Mouse (Mus musculus) heart, embryonic 15.5 days (tissue): Measurements from ENCODE around the gene Hacd2. TPM values are rescaled to one million over a fixed set of nuclear protein-coding genes. Genes with fewer than 3 reads are reported as not detected.

Experiments used
- ATAC-seq: fragments of 200-750 bp; cut with Nextera tagmentation; replicated peaks from 2 replicates; pipeline ENCODE4 v1.8.0; 2017; ENCODE audit warnings: low read depth, moderate TSS enrichment; ENCODE audit not compliant: insufficient number of reproducible peaks, insufficient read depth, low FRiP score
- H3K27ac ChIP-seq: fragments of 300-500 bp; sonication (generic); 2 replicates; pipeline ENCODE4 v1.5.1; 2015; ENCODE audit warnings: mild to moderate bottlenecking, inconsistent platforms
- H3K27me3 ChIP-seq: fragments of 300-500 bp; sonication (generic); 2 replicates; pipeline ENCODE4 v1.6.1; 2015; ENCODE audit warnings: inconsistent platforms
- H3K36me3 ChIP-seq: fragments of 300-500 bp; sonication (generic); 2 replicates; pipeline ENCODE4 v1.6.1; 2015; ENCODE audit warnings: mild to moderate bottlenecking, inconsistent platforms
- H3K4me1 ChIP-seq: fragments of 300-500 bp; sonication (generic); replicated peaks from 2 replicates; pipeline ENCODE4 v1.6.1; 2015; ENCODE audit warnings: inconsistent platforms
- H3K4me2 ChIP-seq: fragments of 300-500 bp; sonication (generic); 2 replicates; pipeline ENCODE4 v1.6.1; 2015; ENCODE audit warnings: inconsistent platforms, mild to moderate bottlenecking, moderate library complexity
- H3K4me3 ChIP-seq: fragments of 300-500 bp; sonication (generic); 2 replicates; pipeline ENCODE4 v1.5.1; 2015; ENCODE audit warnings: mild to moderate bottlenecking, inconsistent platforms
- H3K9ac ChIP-seq: fragments of 300-500 bp; sonication (generic); 2 replicates; pipeline ENCODE4 v1.6.1; 2015; ENCODE audit warnings: mild to moderate bottlenecking, inconsistent platforms
- H3K9me3 ChIP-seq: fragments of 300-500 bp; sonication (generic); replicated peaks from 2 replicates; pipeline ENCODE4 v1.6.1; 2016; ENCODE audit warnings: inconsistent platforms
- whole genome bisulfite sequencing: fragments of 180-500 bp; shearing (Covaris S2); methylation state at CpG from one replicate; pipeline ENCODE4 v1.1.7; 2015; ENCODE audit warnings: mixed read lengths; 5-methylcytosine and 5-hydroxymethylcytosine counted together
- polyA plus RNA-seq: library from polyadenylated mRNA; unstranded; fragments of >200 nt; fragmentation: Nextera tagmentation; extraction: Ambion mirVana; gene quantifications from 2 replicates; pipeline ENCODE4 v1.2.1, GENCODE M21; 2015

Gene Hacd2
- polyA plus RNA-seq, 1 experiment from 2014 or later, result 53.7 TPM

GRCm38 (mm10) chr16:35055861-35056260 lies 33.6 kb downstream of the Hacd2 start:
- H3K4me2 ChIP-seq, result no peak overlapping the region
- no peak for ATAC-seq
- WGBS, result 85% methylated on average over 1 of the region's 1 CpGs
- no peak overlapping the region for H3K4me3 ChIP-seq
- no peak overlapping the region for H3K27ac ChIP-seq
- H3K27me3 ChIP-seq, result no peaks in the 10 kb centered on the region
- no peaks in the 10 kb centered on the region for H3K9me3 ChIP-seq
- no peaks in the 10 kb centered on the region for H3K36me3 ChIP-seq
- H3K9ac ChIP-seq, result no peak overlapping the region
- H3K4me1 ChIP-seq, result no peaks in the 10 kb centered on the region; the same call in 1 of the 2 replicates

- H3K4me2 ChIP-seq, result no peak overlapping the region
- H3K9ac ChIP-seq, result no peak overlapping the region
- H3K27ac ChIP-seq, result no peak overlapping the region
- no peaks in the 10 kb centered on the region for H3K36me3 ChIP-seq
- no peaks in the 10 kb centered on the region for H3K4me1 ChIP-seq
- H3K9me3 ChIP-seq, result no peaks in the 10 kb centered on the region
- H3K4me3 ChIP-seq, result no peak overlapping the region
- no peak for ATAC-seq
- no peaks in the 10 kb centered on the region for H3K27me3 ChIP-seq
- WGBS, result 20% methylated on average over 5 of the region's 5 CpGs
Measured at GRCm38 (mm10) chr16:35056306-35056705, 34.1 kb downstream of the Hacd2 start.

GRCm38 (mm10) chr16:35056786-35057185 lies 34.6 kb downstream of the Hacd2 start:
- no peaks in the 10 kb centered on the region for H3K9me3 ChIP-seq
- no peak for ATAC-seq
- no peak overlapping the region for H3K4me3 ChIP-seq
- H3K4me2 ChIP-seq, result no peak overlapping the region
- no peak overlapping the region for H3K9ac ChIP-seq
- no peaks in the 10 kb centered on the region for H3K36me3 ChIP-seq
- no peaks in the 10 kb centered on the region for H3K4me1 ChIP-seq
- H3K27ac ChIP-seq, result no peak overlapping the region
- H3K27me3 ChIP-seq, result no peaks in the 10 kb centered on the region
- WGBS, result 75% methylated on average over 3 of the region's 3 CpGs

- Histone ChIP-seq H3K4me2 (no peak overlapping the region), H3K4me1 (0 out of 2 replicates have a peak, but pooled peaks cover 3% of the 10 kb centered on the region), H3K4me3 (no peak overlapping the region), H3K9ac (no peak overlapping the region), H3K36me3 (no peaks in the 10 kb centered on the region), H3K9me3 (no peaks in the 10 kb centered on the region), H3K27ac (no peak overlapping the region), H3K27me3 (no peaks in the 10 kb centered on the region)
- ATAC-seq, result no peak
- WGBS, result 39% methylated on average over 2 of the region's 2 CpGs
Measured at GRCm38 (mm10) chr16:35061017-35061416, 38.8 kb downstream of the Hacd2 start.

GRCm38 (mm10) chr16:35065724-35066123 lies 43.5 kb downstream of the Hacd2 start:
- Histone ChIP-seq H3K4me2 (no peak overlapping the region), H3K4me1 (peaks cover 16% of the 10 kb centered on the region), H3K9ac (no peak overlapping the region), H3K9me3 (no peaks in the 10 kb centered on the region), H3K36me3 (no peaks in the 10 kb centered on the region), H3K27ac (no peak overlapping the region), H3K27me3 (no peaks in the 10 kb centered on the region), H3K4me3 (no peak overlapping the region)
- no peak for ATAC-seq
- WGBS, result 78% methylated on average over 6 of the region's 6 CpGs

- no peaks in the 10 kb centered on the region for H3K9me3 ChIP-seq
Measured at GRCm38 (mm10) chr16:35067095-35067494, 44.9 kb downstream of the Hacd2 start.

GRCm38 (mm10) chr16:35067631-35068030 lies 45.4 kb downstream of the Hacd2 start:
- no peak for ATAC-seq
- no peak overlapping the region for H3K4me2 ChIP-seq
- 92% methylated on average over 3 of the region's 3 CpGs for WGBS
- no peak overlapping the region for H3K4me3 ChIP-seq
- peak overlapping the region; percentile 35; the same call in 1 of the 2 replicates for H3K27ac ChIP-seq
- no peaks in the 10 kb centered on the region for H3K36me3 ChIP-seq
- peaks cover 16% of the 10 kb centered on the region for H3K4me1 ChIP-seq
- H3K27me3 ChIP-seq, result no peaks in the 10 kb centered on the region
- no peak overlapping the region for H3K9ac ChIP-seq
- H3K9me3 ChIP-seq, result no peaks in the 10 kb centered on the region

More at GRCm38 (mm10) chr16:35067095-35067494, 44.9 kb downstream of the Hacd2 start:
- 36% methylated on average over 8 of the region's 8 CpGs for WGBS
- H3K4me3 ChIP-seq, result no peak overlapping the region
- H3K27ac ChIP-seq, result peak overlapping the region; percentile 35
- no peak overlapping the region for H3K9ac ChIP-seq
- no peaks in the 10 kb centered on the region for H3K27me3 ChIP-seq
- peak; percentile 76; the same call in 1 of the 2 replicates for ATAC-seq
- H3K4me2 ChIP-seq, result peak overlapping the region; percentile 47
- H3K36me3 ChIP-seq, result no peaks in the 10 kb centered on the region
- peaks cover 16% of the 10 kb centered on the region for H3K4me1 ChIP-seq

GRCm38 (mm10) chr16:35068886-35069285 lies 46.7 kb downstream of the Hacd2 start:
- H3K9ac ChIP-seq, result no peak overlapping the region
- H3K4me3 ChIP-seq, result no peak overlapping the region
- WGBS, result 77% methylated on average over 4 of the region's 4 CpGs
- H3K27ac ChIP-seq, result no peak overlapping the region
- no peak overlapping the region for H3K4me2 ChIP-seq
- H3K36me3 ChIP-seq, result no peaks in the 10 kb centered on the region
- no peak for ATAC-seq
- peaks cover 18% of the 10 kb centered on the region for H3K4me1 ChIP-seq
- no peaks in the 10 kb centered on the region for H3K9me3 ChIP-seq
- no peaks in the 10 kb centered on the region for H3K27me3 ChIP-seq

- H3K36me3 ChIP-seq, result no peaks in the 10 kb centered on the region
- no peak overlapping the region for H3K9ac ChIP-seq
- H3K4me2 ChIP-seq, result no peak overlapping the region
- no peaks in the 10 kb centered on the region for H3K9me3 ChIP-seq
- H3K4me3 ChIP-seq, result no peak overlapping the region
- peaks cover 9% of the 10 kb centered on the region; the same call in 1 of the 2 replicates for H3K4me1 ChIP-seq
- ATAC-seq, result no peak
- no peak overlapping the region for H3K27ac ChIP-seq
- no peaks in the 10 kb centered on the region for H3K27me3 ChIP-seq
Measured at GRCm38 (mm10) chr16:35074436-35074835, 52.2 kb downstream of the Hacd2 start.

- Histone ChIP-seq H3K9ac (no peak overlapping the region), H3K4me3 (no peak overlapping the region), H3K4me2 (no peak overlapping the region), H3K9me3 (no peaks in the 10 kb centered on the region), H3K27me3 (no peaks in the 10 kb centered on the region), H3K4me1 (peaks cover 6% of the 10 kb centered on the region; the same call in 1 of the 2 replicates), H3K27ac (no peak overlapping the region), H3K36me3 (no peaks in the 10 kb centered on the region)
- 80% methylated on average over 3 of the region's 3 CpGs for WGBS
- no peak for ATAC-seq
Measured at GRCm38 (mm10) chr16:35075643-35076042, 53.4 kb downstream of the Hacd2 start.

- H3K9me3 ChIP-seq, result no peaks in the 10 kb centered on the region
- no peak for ATAC-seq
Measured at GRCm38 (mm10) chr16:35093500-35093899, 71.3 kb downstream of the Hacd2 start.

GRCm38 (mm10) chr16:35097870-35098530 lies 75.8 kb downstream of the Hacd2 start:
- WGBS, result 95% methylated on average over 3 of the region's 3 CpGs
- H3K36me3 ChIP-seq, result peaks cover 4% of the 10 kb centered on the region; the same call in 1 of the 2 replicates
- H3K9ac ChIP-seq, result no peak overlapping the region

More at GRCm38 (mm10) chr16:35093500-35093899, 71.3 kb downstream of the Hacd2 start:
- Histone ChIP-seq H3K27ac (no peak overlapping the region), H3K36me3 (no peaks in the 10 kb centered on the region), H3K9ac (no peak overlapping the region), H3K4me3 (no peak overlapping the region), H3K4me1 (no peaks in the 10 kb centered on the region), H3K4me2 (no peak overlapping the region), H3K27me3 (no peaks in the 10 kb centered on the region)

More at GRCm38 (mm10) chr16:35097870-35098530, 75.8 kb downstream of the Hacd2 start:
- Histone ChIP-seq H3K4me3 (no peak overlapping the region), H3K9me3 (no peaks in the 10 kb centered on the region), H3K27me3 (no peaks in the 10 kb centered on the region), H3K4me2 (no peak overlapping the region), H3K27ac (no peak overlapping the region), H3K4me1 (peaks cover 2% of the 10 kb centered on the region)
- no peak for ATAC-seq
